Mouse (Mus musculus) spleen, adult 2 months (tissue): ENCODE measurements around the gene Cdiptos.

ENCODE experiments used
- CTCF ChIP-seq: fragments of 200-500 bp; IDR thresholded peaks from 2 replicates; pipeline ENCODE4 v1.5.1; 2011; ENCODE audit warnings: mild to moderate bottlenecking, inconsistent platforms; ENCODE audit not compliant: insufficient read depth, insufficient read length, insufficient replicate concordance; ENCODE audit errors: extremely low read depth
- POLR2A ChIP-seq: fragments of 200-500 bp; IDR thresholded peaks from 2 replicates; pipeline ENCODE4 v1.6.1; 2011; ENCODE audit warnings: low read depth, low read length, inconsistent platforms

GRCm38 (mm10) chr7:127019306-127019960 is 43.5 kb upstream of the Cdiptos start:
- TF ChIP-seq CTCF, result no peak
- TF ChIP-seq POLR2A, result no peak
